Mouse (Mus musculus): ENCODE measurements around the gene Ston2. TPM values are rescaled to one million over a fixed set of nuclear protein-coding genes. Genes with fewer than 3 reads are reported as not detected.
A peak's percentile ranks its signal among the peaks of the same experiment; 100 is the strongest.

Gene Ston2
- total and polyA plus RNA-seq, 2 experiments from 2014 or later: 7.7 to 21.9 TPM

- Histone ChIP-seq H3K4me1 (ENCODE audit: insufficient read depth, low read length) (no peaks in the 10 kb centered on the region), H3K4me3 (ENCODE audit: low read length) (no peak overlapping the region), H3K9ac (replicated peaks; ENCODE audit: low read length) (no peak overlapping the region), H3K27me3 (ENCODE audit: insufficient read depth, low read length) (no peaks in the 10 kb centered on the region), H3K27ac (no peak overlapping the region), H3K36me3 (ENCODE audit: insufficient read depth, low read length) (no peaks in the 10 kb centered on the region), H3K4me2 (ENCODE audit: low read depth, low read length) (no peak overlapping the region), H3K9me3 (ENCODE audit: low read length) (no peaks in the 10 kb centered on the region)
- DNase-seq (ENCODE audit: low spot score) (peak; percentile 73), ATAC-seq (peak; percentile 80)
- 48% methylated on average over 5 of the region's 5 CpGs for WGBS
- TF ChIP-seq CTCF (IDR thresholded peaks at IDR 0.05; ENCODE audit: low read depth): no peak
Observed at GRCm38 (mm10) chr12:91609425-91609824, 178.8 kb downstream of the Ston2 start.

- Histone ChIP-seq H3K27ac (no peak overlapping the region), H3K27me3 (ENCODE audit: insufficient read depth, low read length) (no peaks in the 10 kb centered on the region), H3K4me2 (ENCODE audit: low read depth, low read length) (no peak overlapping the region), H3K4me3 (ENCODE audit: low read length) (no peak overlapping the region), H3K36me3 (ENCODE audit: insufficient read depth, low read length) (no peaks in the 10 kb centered on the region), H3K9ac (replicated peaks; ENCODE audit: low read length) (no peak overlapping the region), H3K9me3 (ENCODE audit: low read length) (no peaks in the 10 kb centered on the region), H3K4me1 (ENCODE audit: insufficient read depth, low read length) (no peaks in the 10 kb centered on the region)
- peak; percentile 64 for DNase-seq (ENCODE audit: low spot score)
- no peak for TF ChIP-seq CTCF (IDR thresholded peaks at IDR 0.05; ENCODE audit: low read depth)
- 18% methylated on average over 7 of the region's 7 CpGs for WGBS
- 0 out of 2 replicates have a peak, but pooled peaks have one; percentile 67 for ATAC-seq
Observed at GRCm38 (mm10) chr12:91607678-91608077, 180.5 kb downstream of the Ston2 start.

DNA sequence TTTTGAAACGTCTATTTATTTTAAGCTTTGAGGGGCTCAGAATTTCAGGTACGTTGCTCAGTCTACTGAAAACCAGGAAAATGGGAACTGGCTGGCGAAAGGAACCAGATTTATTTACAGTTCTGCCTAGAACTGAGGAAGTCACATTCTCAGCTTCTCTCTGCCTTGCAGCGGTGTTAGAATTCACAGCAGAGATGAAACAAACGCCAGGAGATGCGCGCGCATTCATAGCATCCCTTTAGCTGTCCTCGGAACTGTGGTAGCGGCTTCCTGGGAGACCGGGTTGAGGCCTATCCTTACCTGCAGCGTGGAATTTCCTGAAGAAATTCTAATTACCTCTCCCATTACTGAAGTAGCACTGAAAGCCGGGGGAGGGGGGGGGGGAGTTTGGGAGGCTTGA lies 181.5 kb downstream of the Ston2 start:
- ATAC-seq (no peak), DNase-seq (ENCODE audit: low spot score) (no peak)

DNA sequence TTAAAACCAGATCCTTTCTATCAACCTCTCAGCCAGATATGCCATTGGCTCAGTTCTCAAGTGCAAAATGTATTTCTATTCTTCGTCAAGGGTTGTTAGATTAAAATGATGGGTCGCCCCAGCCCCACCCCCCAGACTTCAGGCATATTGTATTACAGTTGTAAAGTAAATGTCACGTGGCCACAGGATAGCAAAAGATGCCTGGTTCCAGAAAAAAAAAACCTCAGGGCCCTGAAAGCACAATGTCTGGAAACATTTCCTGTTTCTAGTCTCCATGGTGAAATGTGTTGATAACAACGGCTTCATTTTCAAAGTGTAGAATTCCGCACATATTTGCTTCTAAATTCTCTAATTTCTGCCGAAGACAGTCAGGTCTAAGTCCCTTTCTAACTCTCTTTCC lies 183.6 kb downstream of the Ston2 start:
- Histone ChIP-seq H3K4me3 (ENCODE audit: low read length) (no peak overlapping the region), H3K4me1 (ENCODE audit: insufficient read depth, low read length) (no peaks in the 10 kb centered on the region), H3K9ac (replicated peaks; ENCODE audit: low read length) (no peak overlapping the region), H3K27ac (no peak overlapping the region), H3K9me3 (ENCODE audit: low read length) (no peaks in the 10 kb centered on the region), H3K4me2 (ENCODE audit: low read depth, low read length) (no peak overlapping the region), H3K36me3 (ENCODE audit: insufficient read depth, low read length) (no peaks in the 10 kb centered on the region), H3K27me3 (ENCODE audit: insufficient read depth, low read length) (no peaks in the 10 kb centered on the region)
- no peak for ATAC-seq
- no peak for DNase-seq (ENCODE audit: low spot score)
- 72% methylated on average over 6 of the region's 6 CpGs for WGBS
- no peak for TF ChIP-seq CTCF (IDR thresholded peaks at IDR 0.05; ENCODE audit: low read depth)

More for the DNA sequence above, 181.5 kb downstream of the Ston2 start:
- H3K27ac ChIP-seq: no peak overlapping the region
- 90% methylated on average over 13 of the region's 13 CpGs for WGBS
- no peak overlapping the region for H3K4me3 ChIP-seq (ENCODE audit: low read length)
- H3K4me1 ChIP-seq (ENCODE audit: insufficient read depth, low read length): no peaks in the 10 kb centered on the region
- H3K9ac ChIP-seq (replicated peaks; ENCODE audit: low read length): no peak overlapping the region
- no peak overlapping the region for H3K4me2 ChIP-seq (ENCODE audit: low read depth, low read length)
- H3K27me3 ChIP-seq (ENCODE audit: insufficient read depth, low read length): no peaks in the 10 kb centered on the region
- TF ChIP-seq CTCF (IDR thresholded peaks at IDR 0.05; ENCODE audit: low read depth): no peak
- no peaks in the 10 kb centered on the region for H3K9me3 ChIP-seq (ENCODE audit: low read length)
- H3K36me3 ChIP-seq (ENCODE audit: insufficient read depth, low read length): no peaks in the 10 kb centered on the region

GRCm38 (mm10) chr12:91592128-91592527 lies 196.1 kb downstream of the Ston2 start:
- WGBS: 97% methylated on average over 3 of the region's 3 CpGs
- ATAC-seq: no peak
- no peak overlapping the region for H3K27ac ChIP-seq

GRCm38 (mm10) chr12:91591191-91591590 lies 197.0 kb downstream of the Ston2 start:
- 85% methylated on average over 1 of the region's 1 CpGs for WGBS
- H3K4me3 ChIP-seq (ENCODE audit: low read length): no peak overlapping the region
- no peaks in the 10 kb centered on the region for H3K9me3 ChIP-seq (ENCODE audit: low read length)
- H3K4me1 ChIP-seq (ENCODE audit: insufficient read depth, low read length): peaks cover 9% of the 10 kb centered on the region
- no peak for DNase-seq (ENCODE audit: low spot score)
- no peak for ATAC-seq
- H3K27ac ChIP-seq: no peak overlapping the region
- no peak overlapping the region for H3K9ac ChIP-seq (replicated peaks; ENCODE audit: low read length)
- H3K36me3 ChIP-seq (ENCODE audit: insufficient read depth, low read length): no peaks in the 10 kb centered on the region
- no peak for TF ChIP-seq CTCF (IDR thresholded peaks at IDR 0.05; ENCODE audit: low read depth)
- H3K4me2 ChIP-seq (ENCODE audit: low read depth, low read length): peak overlapping the region; percentile 77; the same call in 1 of the 2 replicates
- no peaks in the 10 kb centered on the region for H3K27me3 ChIP-seq (ENCODE audit: insufficient read depth, low read length)

More at GRCm38 (mm10) chr12:91592128-91592527, 196.1 kb downstream of the Ston2 start:
- Histone ChIP-seq H3K27me3 (ENCODE audit: insufficient read depth, low read length) (no peaks in the 10 kb centered on the region), H3K4me2 (ENCODE audit: low read depth, low read length) (no peak overlapping the region), H3K9ac (replicated peaks; ENCODE audit: low read length) (no peak overlapping the region), H3K4me3 (ENCODE audit: low read length) (no peak overlapping the region), H3K9me3 (ENCODE audit: low read length) (no peaks in the 10 kb centered on the region), H3K4me1 (ENCODE audit: insufficient read depth, low read length) (peaks cover 5% of the 10 kb centered on the region), H3K36me3 (ENCODE audit: insufficient read depth, low read length) (no peaks in the 10 kb centered on the region)
- no peak for DNase-seq (ENCODE audit: low spot score)
- TF ChIP-seq CTCF (IDR thresholded peaks at IDR 0.05; ENCODE audit: low read depth): no peak

DNA sequence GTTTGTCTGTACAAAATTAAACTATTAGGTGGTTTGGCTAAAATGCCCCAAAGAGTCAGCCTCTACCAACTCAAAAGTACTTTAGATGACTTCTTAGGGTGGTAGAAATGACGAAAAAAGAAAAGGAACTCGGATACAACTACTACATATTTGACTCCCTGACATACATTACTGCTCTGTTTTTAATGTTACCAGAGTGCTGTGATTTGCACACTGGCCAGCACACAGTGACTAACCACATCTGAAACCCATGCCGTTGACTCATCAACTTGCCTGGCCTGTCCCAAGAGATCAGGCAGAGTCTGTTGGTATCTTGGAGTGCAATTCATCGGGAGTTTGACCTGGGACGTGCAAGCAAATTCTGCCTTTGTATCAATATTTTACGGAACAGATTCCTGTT lies 197.5 kb downstream of the Ston2 start:
- Histone ChIP-seq H3K4me1 (ENCODE audit: insufficient read depth, low read length) (peaks cover 9% of the 10 kb centered on the region), H3K9me3 (ENCODE audit: low read length) (no peaks in the 10 kb centered on the region), H3K36me3 (ENCODE audit: insufficient read depth, low read length) (no peaks in the 10 kb centered on the region), H3K27ac (peak overlapping the region; percentile 99), H3K27me3 (ENCODE audit: insufficient read depth, low read length) (no peaks in the 10 kb centered on the region), H3K9ac (replicated peaks; ENCODE audit: low read length) (peak overlapping the region; percentile 99), H3K4me3 (ENCODE audit: low read length) (peak overlapping the region; percentile 68), H3K4me2 (ENCODE audit: low read depth, low read length) (peak overlapping the region; percentile 77)
- no peak for TF ChIP-seq CTCF (IDR thresholded peaks at IDR 0.05; ENCODE audit: low read depth)
- no peak for DNase-seq (ENCODE audit: low spot score)
- WGBS: 23% methylated on average over 6 of the region's 6 CpGs
- ATAC-seq: no peak

All from hindbrain, postnatal 0 days (tissue).